Mouse (Mus musculus) layer of hippocampus, adult 8-10 months (tissue): Measurements from ENCODE around the gene Lrrk1. TPM values are rescaled to one million over a fixed set of nuclear protein-coding genes. Genes with fewer than 3 reads are reported as not detected.

Experiments used
- DNase-seq, 2 experiments: peaks; one replicate each; pipeline ENCODE4 v3.0.0; 2022; ENCODE audit warnings: low spot score in 2 of 2
- total RNA-seq, 4 experiments: library from RNA; stranded (reverse); gene quantifications; 2 replicates each; pipeline ENCODE4 v1.2.4; 2022

Lrrk1 gene
- 1 to 10 TPM; 3.3 to 7.0 (median 4.9) TPM for total RNA-seq

DNA sequence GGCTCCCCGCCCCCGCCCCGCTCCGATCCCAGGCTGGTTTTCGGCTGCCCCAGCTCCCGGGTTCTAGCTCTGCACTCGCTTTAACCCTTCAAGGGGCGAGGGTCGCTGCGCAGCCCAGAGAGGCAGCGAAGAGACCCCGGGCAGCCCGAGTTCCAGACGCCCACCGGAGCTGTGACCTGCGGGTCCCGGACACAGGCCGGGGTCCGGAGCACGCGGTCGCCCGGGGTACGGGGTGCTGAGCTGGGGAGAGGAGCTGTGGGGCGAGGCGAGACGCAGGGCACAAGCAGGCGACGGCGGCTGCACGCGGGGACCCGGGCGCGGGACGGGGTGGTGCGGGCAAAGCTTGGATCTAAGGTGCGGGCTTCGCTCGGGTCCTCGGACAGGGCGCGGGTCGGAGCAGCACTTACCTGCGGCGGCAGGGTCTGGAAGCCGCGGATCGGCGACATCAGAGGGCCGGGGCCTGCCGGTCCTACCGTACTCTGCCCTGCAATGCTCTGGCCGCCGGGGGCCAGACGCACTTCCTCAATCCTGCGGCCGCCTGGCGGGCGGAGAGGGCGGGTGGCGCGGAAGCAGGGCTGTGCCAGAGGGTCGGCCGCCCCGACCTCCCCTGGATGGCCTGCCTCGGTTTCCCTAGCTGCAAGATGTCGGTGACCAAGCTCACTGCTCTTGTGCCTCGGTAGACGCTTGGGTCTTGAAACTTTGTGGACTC is at the start of gene Lrrk1:
Gene Lrrk1, minus strand, starts transcription at position 538 of the 709 bp plus-strand sequence.
- DNase-seq = no peak

DNA sequence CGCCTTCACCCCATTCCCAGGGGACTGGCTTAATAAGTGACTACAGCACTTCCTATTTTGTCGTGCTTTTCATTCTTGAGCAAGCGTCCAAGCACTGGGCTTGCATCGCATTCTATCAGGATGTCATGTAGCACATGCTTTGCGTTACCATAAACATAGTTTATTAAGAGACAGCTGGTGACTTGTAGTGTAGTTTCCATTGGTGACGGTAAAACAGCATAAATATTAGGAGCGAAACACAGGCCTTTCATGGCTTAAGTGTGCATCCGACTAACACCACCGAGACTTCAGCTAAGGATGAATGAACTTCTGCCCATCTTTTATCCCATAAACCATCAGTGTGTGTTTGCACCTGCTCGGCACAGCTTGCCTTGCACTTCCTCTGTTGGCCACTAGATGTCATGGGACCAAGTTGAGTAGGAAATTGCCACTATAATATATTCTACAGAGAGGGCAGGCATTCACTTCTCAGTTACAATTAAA is 46.3 kb upstream of the Lrrk1 start:
- peak; percentile 23 to 77 for DNase-seq

DNA sequence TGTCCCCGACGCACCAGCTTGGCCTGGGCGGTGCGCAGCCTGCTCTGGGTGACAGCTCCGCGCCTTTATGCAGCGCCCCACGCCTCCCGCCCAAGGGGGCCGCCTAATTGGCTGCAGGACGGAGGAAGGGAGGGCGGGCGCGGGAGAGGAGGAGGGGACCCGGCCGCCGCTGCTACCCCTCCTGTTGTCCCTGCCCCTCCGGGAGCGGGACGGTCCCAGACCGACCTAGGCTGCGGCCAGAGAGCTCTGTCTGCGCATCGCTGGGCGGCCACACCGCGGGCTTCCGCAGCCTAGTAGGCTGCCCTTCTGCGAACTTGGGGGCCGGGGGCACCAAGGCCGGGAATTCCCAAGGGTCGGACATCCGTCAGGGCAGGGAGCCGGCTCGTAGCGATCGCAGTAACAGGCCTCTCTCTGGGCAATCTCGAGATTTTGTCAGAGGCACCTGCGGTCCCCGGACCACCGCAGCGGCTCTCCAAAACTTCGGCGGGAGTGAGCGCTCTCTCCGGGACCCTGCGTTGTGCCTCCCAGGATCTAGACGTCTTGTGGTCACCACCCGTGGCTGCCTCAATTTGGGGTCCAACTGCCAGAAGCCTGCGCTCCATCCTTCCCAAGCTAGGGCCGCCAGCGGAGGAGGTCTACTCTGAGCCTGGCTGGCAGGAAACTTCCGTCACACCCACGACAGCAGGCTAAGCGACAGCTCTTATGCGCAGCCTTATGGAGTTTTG is 39.4 kb upstream of the Lrrk1 start, which contains the start of gene Aldh1a3:
Gene Aldh1a3, minus strand, starts transcription at position 81 of the 725 bp plus-strand sequence.
- no peak for DNase-seq

DNA sequence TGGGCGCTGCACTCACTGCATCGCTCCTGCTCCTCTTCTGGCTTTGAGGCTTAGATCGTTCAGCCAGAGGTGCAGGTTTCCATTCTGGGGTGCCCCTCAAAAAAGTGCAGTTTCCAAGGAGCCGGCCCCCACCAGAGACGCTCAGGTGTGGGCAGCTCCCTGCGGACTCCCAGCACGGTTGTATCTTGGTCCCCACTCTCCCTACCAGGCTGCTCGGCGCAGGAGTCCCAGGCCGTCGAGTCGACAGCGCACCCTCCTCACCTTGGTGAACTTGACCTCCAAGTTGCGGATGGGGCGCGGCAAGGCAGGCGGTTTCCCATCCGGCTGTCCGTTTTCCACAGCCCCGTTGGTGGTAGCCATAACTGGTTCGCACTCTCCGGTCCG is 38.9 kb upstream of the Lrrk1 start:
- no peak for DNase-seq

DNA sequence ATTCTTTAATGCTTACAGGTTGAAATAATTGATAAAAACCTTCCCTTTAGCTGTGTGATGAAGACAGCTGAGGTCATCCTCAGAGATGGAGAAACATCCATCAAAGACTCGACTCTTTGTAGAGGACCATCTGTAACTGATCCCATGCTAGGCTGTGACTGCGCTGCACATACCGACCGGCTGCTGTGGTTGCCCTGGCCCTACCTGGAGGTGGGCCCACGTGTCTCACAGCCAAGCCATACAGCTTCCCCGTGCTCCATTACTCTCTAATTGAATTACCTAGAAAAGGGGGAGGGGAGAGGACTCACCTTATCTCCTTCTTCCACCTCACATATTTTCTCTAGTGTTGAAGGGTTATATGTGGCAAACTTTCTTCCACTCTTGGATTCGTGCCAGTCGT is 33.8 kb upstream of the Lrrk1 start:
- DNase-seq = no peak

DNA sequence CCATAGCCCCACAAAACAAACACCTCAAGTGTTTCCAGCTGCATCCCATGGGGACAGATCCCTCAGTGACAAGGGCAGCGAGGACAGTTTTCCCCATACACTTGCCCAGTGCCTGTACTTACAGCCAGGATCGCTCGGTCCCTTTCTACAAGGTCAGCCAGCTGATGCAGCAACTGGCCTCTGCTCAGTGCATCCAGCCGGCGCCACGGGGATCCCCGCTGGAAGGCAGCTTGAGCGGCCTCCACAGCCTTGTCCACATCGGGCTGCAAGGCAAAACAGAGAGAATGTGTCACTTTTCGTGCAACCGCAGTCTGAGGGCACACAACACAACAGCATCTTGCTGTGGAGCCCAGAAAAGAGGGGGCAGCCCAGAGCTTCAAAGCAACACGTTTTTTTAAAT is 30.8 kb upstream of the Lrrk1 start:
- DNase-seq = no peak

DNA sequence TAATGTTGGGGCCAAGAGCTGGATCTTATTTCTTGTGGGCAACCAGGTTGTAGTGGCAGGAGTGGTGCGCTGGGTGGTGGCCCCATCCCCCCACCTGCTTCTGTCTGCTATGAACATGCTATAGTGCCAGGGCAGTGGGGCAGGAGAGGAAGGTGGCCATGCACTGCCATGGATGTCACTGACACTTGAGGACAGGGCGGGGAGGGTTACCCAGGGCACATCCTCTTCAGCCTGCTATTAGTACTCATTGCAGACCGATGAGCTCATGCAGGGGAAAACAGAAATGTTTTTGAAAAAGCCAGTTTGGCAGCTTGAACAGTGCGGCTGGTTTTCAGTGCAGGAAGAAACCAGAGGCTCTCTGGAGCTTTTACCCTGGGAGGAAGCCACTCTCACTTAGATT is 28.7 kb upstream of the Lrrk1 start:
- no peak for DNase-seq

DNA sequence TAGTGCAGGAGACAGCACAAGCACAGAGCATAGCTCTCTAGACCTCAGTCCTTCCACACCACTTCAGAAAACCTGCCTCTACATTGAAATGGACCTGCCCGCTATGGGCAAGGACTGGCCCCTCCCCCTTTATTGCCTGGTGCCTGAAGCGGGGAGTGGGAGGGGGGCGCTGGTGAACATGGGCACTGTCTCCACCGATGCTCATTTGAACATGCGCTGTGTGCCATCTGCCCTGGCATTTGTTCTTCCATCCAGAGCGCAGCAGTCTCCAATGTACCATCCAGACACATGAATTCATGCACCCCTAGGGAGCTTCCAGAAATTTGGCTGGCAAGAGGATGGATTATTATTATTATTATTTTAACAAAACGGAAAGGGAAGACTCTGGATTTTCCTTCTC is 24.9 kb upstream of the Lrrk1 start:
- DNase-seq = no peak

DNA sequence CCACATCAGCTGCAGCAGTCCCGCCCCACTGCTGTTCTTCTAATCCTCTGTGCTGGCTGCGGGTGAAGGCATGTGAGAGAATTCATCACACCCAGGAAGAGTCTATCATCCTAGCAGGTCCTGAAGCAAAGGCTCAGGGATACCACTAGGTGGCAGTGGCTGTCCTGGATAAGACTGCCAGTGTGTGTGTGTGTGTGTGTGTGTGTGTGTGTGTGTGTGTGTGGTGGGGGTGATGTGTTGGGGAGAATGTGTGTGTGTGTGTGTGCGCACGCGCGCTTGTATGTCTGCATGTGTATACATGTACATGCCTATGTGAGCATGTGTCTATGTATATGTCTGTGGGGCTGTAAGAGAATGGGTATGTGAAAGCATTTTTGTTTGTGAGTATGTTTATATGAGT is 21.3 kb upstream of the Lrrk1 start:
- DNase-seq = no peak

DNA sequence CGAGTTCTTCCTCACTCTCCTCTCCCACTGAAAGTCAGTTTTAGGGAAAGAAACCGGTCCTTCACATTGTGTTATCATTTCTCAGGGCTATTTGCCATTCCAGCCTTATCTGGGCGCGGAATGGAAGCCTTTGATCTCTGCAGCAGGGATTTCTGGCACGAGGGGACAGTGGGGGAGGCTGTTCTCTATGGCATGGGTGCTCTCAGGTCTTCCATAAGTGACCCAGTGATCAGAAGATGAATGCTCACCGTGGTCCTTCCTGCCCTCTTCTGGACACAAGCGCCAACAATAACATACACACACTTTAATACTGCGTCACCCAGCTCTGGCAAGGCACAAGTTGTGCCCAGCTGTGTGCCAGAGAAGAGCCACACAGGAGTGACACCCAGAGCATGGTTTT is 18.8 kb upstream of the Lrrk1 start:
- DNase-seq = no peak

DNA sequence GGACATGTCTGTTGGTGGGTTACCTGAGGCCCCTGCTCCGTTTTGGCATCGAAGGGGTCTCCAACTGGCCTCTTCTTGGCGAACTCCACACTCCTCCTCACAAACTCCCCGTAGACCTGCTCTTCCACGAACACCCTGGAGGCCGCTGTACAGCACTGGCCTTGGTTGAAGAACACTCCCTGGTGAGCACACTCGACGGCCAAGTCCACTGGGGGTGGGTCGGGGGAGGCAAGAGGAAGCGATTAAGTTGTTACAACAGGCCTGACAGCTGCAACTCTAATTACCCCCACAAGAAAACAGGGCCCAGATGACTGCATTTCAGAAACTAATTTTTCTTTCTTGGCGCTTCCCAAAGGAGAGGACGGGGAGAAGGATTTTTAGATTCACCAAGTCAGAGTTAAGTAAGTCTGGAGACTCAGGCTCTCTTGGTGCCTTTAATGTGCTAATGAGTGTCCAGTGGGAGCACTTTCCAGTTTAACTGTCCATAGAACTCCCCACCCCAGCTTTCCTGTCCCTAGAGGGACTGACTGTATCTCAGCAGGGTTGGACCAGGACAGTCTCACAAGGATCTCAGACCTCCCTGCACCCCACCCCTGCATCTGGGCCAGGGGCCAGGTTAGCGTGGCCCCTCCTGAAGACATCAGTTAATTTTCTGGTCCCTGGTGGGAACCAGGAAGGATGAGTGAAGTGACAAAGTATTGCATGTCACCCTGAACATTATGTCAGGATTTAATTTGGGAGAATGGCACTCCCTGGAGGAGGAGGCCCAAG is 18.0 kb upstream of the Lrrk1 start:
- no peak for DNase-seq

DNA sequence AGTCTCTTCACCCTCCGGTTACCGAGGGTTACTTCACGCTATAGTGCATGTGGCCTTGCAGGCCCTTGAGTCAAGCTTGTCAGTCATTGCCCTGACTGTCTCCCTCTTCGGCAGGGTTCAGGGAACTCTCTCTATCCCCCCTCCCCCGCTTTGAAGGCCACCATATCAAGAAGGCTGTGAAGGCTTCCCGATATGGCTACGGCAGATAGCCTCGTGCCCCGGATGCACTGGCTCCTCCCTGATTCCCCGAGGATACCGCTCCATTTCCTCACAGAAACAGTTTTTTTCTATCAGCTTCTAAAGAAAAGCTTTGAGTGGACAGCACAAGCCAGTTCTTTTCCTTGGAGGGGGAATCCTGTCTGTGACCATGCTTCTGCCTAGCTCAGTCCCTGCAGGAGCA is 17.4 kb upstream of the Lrrk1 start:
- DNase-seq = no peak

DNA sequence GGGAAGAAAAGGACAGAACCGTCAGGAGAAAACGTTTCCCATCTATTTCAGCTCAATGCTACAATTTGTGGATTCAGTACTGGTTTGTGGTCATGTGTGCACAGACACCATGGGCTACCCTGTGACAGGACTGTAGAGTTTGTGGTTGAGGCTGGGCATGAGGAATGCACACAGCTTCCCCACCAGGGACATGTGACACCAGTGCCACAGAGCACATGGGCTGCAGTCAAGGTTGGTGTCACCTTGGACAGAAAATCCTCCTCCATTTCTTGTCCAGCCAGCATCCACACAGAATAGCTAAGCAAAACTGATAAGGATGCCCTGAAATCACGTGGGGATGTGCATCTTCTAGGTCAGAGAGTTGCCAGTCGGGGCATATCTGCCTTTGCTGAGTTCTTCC is 16.7 kb upstream of the Lrrk1 start:
- DNase-seq = no peak

DNA sequence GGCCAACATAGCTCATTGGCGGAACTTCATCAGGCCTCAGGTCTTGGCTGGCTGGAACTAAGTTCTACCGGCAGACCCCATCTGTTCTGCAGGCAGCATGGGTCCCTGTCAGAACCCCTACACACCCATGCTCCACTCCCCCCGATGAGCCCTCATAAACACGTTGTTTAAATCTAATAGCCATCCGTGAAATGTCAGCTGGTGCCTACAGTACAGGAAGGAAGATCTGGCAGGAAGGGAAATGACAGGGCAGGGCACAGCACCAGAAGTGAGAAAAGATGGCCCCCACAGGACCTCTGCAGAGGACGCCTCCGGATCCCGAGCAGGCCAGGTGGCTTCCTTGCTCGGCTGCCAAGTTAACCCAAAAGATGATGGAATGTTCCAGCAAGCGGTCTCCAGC is 16.0 kb upstream of the Lrrk1 start:
- DNase-seq = no peak

DNA sequence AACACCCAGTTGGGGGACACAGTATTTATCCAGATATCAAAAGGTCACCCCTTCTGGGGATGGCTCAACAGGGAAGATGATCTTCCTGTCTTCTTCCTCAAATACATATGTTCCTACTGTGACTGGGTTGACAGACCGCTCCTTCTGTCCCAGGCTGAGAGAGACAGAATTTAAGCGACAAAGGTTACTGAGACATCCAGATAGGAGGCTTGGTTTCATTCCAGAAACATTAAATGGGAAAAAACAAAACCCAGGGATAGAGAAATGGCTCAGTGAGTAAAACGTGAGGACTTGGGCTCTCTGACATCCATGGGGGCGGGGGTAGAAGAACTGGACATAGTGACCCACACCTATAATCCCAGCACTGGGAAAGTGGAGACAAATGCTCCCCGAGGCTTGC is 14.7 kb upstream of the Lrrk1 start:
- no peak for DNase-seq

DNA sequence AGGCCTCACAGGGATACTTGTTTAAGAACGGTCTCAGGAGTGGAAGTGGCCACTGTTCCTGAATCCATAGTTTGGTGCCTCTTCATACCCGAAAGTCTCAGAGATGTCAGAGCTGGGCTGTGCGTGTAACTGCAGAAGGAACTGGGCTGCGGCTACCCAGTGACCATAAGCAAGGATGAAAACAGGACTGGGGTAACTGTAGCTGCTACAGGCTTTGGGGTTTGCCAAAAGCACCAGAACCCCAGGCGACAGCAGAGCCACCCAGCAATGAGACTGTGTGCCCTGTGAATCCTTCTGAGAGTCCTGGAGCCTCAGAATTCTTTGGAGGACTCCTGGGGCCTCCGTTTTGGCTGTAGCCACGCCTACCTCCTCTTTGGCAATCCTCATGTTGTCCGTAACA is 13.5 kb upstream of the Lrrk1 start:
- no peak for DNase-seq

DNA sequence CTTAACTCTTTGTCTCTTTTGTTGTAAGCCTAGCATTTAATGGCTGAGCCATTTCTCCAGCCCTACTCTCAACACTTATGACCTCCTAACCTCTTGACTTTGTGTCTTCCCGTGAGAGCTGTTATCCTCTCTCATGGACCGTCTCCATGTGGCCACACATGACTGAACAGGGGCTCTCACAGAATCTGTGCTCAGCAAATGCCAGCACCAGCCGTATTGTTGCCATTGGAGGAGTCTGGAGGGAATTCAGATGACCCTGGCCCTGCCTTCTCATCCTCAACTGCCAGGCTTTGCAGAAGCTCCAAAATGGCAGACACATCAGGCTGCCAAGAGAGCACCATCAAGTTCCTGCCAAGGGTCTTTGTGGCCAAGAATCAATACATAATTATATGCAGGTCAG is 9.1 kb upstream of the Lrrk1 start:
- DNase-seq = no peak

DNA sequence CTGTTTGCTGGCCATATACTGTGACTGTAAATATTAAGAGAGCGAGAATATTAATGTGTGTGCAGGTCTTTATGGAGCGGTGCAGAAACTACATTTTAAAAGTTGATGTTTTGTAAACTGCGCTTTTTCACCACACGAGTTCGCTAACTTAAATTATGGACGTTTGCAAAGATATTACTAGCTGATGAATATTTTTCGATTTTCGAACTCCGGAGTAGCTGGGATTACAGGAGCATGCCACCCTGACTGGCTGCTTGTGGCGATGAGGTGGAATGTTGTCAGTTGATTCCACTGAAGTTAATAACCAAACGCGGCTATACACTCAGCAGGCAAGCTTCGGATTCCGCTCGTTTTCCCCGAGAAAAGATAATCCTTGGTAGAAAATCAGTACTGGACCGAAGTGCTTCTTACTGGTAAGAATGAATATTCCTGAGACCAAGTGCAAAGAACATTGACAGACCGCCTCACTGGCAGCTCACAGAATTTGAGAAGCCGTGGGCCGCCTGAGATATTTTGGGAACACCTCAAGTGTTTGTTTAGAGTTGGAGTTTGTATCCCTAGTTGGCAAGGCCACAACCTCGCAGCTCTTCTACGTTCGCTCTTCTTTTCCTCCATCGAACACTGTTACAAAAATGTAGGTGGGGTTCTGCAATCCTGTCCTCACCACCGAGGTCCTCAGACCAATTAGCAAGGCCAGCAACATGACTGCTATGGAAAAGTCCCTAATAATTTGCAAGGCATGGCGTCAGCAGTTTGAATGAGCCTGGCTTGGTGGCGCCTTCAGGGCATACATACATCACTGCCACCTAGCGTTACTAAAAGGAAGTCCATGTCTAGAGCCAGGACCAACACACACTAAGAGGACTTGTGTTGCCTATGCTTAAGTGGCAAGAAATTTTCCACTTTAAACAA is 727 bp upstream of the Lrrk1 start:
- DNase-seq = peak; percentile 40 to 62

DNA sequence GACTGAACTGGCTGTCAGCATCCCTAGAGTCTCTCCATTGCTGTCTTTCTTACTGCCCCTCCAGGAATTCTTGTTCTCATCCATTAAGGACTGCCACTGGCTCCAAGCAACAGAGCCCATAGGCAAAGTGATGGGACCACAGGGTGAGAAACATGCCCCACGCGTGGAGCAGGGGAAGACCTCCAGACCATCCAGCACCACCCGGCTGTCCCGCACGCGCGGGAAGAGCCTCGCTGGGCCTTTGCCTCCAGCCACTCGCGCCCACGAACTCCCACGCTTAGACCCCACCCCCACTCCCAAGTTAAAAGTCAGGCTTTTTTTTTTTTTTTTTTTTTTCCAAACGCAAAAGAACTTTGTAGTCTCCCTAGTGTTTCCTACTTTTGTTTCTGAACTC is 734 bp downstream of the Lrrk1 start:
- no peak for DNase-seq

DNA sequence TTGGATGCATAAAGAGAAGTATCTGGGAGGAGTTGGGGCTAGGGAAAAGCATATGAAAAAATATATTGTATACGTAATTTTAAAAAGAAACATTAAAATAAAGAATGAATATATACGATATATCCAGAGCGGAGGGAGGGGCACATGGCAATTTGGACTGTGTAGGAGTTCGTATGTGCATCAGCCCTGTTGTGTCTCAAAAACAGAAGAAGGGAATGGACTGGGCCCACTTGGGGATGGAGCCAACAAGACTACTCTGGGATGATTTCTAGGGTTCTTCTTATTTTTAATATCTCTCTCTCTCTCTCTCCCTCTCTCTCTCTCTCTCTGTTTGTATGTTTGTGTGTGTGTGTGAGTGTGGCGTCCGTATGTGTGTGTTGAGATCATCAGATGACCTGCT is 1.7 kb downstream of the Lrrk1 start:
- DNase-seq = no peak

DNA sequence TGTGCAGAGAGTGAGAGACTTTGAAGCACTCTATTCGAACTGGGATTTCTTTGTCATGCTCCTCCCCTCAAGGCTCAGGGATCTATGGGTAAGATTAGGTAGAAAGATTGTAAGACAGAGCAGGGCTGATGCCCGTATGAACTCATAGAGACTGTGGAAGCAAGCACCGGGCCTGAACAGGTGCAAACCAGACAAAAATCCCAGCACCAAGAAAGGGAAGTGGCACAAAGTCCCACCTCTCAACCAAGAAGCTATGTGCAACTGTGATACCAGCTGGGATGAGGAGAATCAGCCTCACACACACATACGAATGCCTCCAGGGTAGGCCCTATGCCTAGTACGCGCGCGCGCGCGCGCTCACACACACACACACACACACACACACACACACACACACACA is 2.3 kb downstream of the Lrrk1 start:
- no peak for DNase-seq
